Mouse (Mus musculus): ENCODE measurements around the gene Smcr8. TPM values are rescaled to one million over a fixed set of nuclear protein-coding genes. Genes with fewer than 3 reads are reported as not detected.
"Not testable (repeated sequence)": the region's sequence is repeated elsewhere in the genome, so short reads cannot be mapped to it uniquely, and the experiment has no call there.

Smcr8 gene
- polyA plus RNA-seq, 1 experiment from 2014 or later = 9.2 TPM

DNA sequence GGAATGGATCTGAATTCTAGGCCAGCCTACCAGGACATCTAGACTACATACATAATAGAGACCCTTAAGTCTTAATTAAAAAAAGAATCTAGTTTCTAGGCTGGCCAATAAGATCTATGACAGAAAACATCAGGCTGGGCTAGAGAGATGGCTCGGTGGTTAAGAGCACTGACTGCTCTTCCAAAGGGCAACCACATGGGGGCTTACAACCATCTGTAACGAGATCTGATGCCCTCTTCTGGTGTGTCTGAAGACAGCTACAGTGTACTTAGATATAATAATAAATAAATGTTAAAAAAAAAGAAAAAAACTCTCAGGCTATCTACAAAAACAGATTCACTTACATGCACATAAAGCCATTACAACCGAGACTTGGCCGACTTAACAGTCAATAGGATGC lies 22.7 kb downstream of the Smcr8 start:
- Histone ChIP-seq H3K36me3 (ENCODE audit: control insufficient read depth, insufficient read depth, low read length) (peaks cover 4% of the 10 kb centered on the region; the same call in 1 of the 2 replicates), H3K4me2 (no peak overlapping the region), H3K4me1 (ENCODE audit: control insufficient read depth, insufficient read depth, low read length) (no peaks in the 10 kb centered on the region), H3K9ac (ENCODE audit: low read length) (no peak overlapping the region), H3K4me3 (ENCODE audit: low read depth, low read length) (no peak overlapping the region), H3K27me3 (ENCODE audit: control insufficient read depth, insufficient read depth, low read length) (no peaks in the 10 kb centered on the region), H3K27ac (ENCODE audit: low read depth, low read length) (no peak overlapping the region), H3K9me3 (ENCODE audit: control insufficient read depth, low read length) (no peaks in the 10 kb centered on the region)
- ATAC-seq (ENCODE audit: low FRiP score) = no peak
- no peak for DNase-seq (ENCODE audit: low spot score, missing footprints)
- WGBS = 86% methylated on average over 4 of the region's 4 CpGs

DNA sequence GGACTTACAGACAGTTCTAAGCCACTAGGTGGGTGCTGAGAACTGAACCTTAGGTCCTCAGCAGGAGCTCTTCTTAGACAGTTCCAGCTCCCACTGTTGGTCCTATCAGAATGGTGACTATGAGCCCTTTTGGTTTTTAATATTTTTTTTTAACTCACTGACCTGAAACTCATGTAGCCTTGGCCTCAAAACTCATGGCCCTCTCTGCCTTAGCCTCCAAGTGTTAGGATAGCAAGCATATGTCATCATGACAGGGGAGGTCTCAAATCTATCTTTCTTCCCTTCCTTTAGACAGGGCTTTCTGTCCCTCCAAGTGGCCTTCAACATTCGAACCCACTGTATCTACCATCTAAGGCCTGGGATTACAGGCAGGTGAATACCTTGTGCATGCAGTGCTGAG lies 23.6 kb downstream of the Smcr8 start:
- 92% methylated on average over 1 of the region's 1 CpGs for WGBS
- H3K9ac ChIP-seq (ENCODE audit: low read length) = no peak overlapping the region
- no peaks in the 10 kb centered on the region for H3K27me3 ChIP-seq (ENCODE audit: control insufficient read depth, insufficient read depth, low read length)
- peaks cover 4% of the 10 kb centered on the region; the same call in 1 of the 2 replicates for H3K36me3 ChIP-seq (ENCODE audit: control insufficient read depth, insufficient read depth, low read length)
- H3K4me2 ChIP-seq = no peak overlapping the region
- no peak overlapping the region for H3K4me3 ChIP-seq (ENCODE audit: low read depth, low read length)
- H3K4me1 ChIP-seq (ENCODE audit: control insufficient read depth, insufficient read depth, low read length) = no peaks in the 10 kb centered on the region
- DNase-seq (ENCODE audit: low spot score, missing footprints) (no peak), ATAC-seq (ENCODE audit: low FRiP score) (no peak)
- H3K27ac ChIP-seq (ENCODE audit: low read depth, low read length) = no peak overlapping the region
- H3K9me3 ChIP-seq (ENCODE audit: control insufficient read depth, low read length) = no peaks in the 10 kb centered on the region

DNA sequence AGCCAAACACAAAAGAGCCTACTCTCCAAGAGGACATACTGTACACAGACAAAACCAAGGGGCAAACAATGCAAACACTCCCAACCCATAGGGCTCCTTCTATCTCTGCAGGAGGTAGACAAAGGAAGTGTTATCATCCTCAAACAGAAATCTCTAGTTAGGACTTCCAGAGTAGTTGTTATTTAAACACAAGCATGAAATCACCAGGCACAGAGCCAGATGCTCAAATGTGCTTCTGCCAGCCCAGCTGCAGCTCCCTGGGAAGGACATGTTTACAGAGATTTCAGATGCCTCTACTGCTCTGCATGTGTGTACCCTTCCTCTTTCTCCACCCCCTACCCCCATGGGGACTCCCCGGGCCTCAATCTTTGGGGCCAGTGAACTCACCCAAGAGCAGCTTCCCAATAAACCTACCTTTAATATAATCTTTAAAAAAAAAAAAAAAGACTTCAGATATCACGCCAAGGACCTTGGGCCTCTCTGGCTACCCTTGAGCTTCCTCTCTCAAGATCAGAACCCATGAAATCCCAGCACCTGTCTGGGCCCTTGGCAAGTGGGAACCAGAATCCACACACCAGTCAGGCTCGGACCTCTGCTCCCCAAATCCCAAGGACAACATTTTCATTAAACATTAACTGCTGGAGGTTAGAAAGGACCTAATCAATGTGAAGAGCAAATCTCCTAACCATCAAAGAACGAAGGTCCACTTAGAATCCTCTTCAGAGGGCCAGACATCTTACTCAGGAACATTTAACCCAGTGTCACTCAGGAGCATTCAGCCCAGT lies 31.2 kb downstream of the Smcr8 start:
- H3K9ac ChIP-seq (ENCODE audit: low read length) = no peak overlapping the region
- no peak overlapping the region for H3K4me3 ChIP-seq (ENCODE audit: low read depth, low read length)
- H3K4me2 ChIP-seq = no peak overlapping the region
- H3K4me1 ChIP-seq (ENCODE audit: control insufficient read depth, insufficient read depth, low read length) = peaks cover 8% of the 10 kb centered on the region; the same call in 1 of the 2 replicates
- no peaks in the 10 kb centered on the region for H3K36me3 ChIP-seq (ENCODE audit: control insufficient read depth, insufficient read depth, low read length)
- H3K27me3 ChIP-seq (ENCODE audit: control insufficient read depth, insufficient read depth, low read length) = no peaks in the 10 kb centered on the region
- no peak for ATAC-seq (ENCODE audit: low FRiP score)
- H3K9me3 ChIP-seq (ENCODE audit: control insufficient read depth, low read length) = no peaks in the 10 kb centered on the region
- 82% methylated on average over 4 of the region's 4 CpGs for WGBS
- no peak for DNase-seq (ENCODE audit: low spot score, missing footprints)
- no peak overlapping the region for H3K27ac ChIP-seq (ENCODE audit: low read depth, low read length)

DNA sequence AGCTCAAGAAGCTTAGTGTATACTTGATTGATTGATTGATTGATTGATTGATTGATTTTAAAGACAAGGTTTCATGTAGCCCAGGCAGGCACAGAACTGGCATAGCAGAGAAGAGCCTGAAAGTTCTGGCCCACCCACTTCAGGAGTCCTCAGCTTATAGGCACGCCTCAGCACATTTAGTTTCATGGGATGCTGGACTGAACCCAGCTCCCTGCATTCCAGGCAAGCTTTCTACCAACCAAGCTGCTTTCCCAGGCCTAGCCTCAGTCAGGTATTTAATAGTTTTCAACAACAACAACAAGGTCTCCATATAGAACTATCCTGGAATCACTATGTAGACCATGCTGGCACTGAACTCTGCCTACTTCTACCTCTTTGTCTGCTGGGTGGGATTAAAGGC lies 32.2 kb downstream of the Smcr8 start:
- peak overlapping the region; percentile 65 for H3K4me2 ChIP-seq
- H3K9me3 ChIP-seq (ENCODE audit: control insufficient read depth, low read length) = no peaks in the 10 kb centered on the region
- DNase-seq (ENCODE audit: low spot score, missing footprints) (no peak), ATAC-seq (ENCODE audit: low FRiP score) (no peak)
- no peaks in the 10 kb centered on the region for H3K27me3 ChIP-seq (ENCODE audit: control insufficient read depth, insufficient read depth, low read length)
- H3K4me3 ChIP-seq (ENCODE audit: low read depth, low read length) = peak overlapping the region; percentile 40; the same call in 1 of the 2 replicates
- H3K27ac ChIP-seq (ENCODE audit: low read depth, low read length) = no peak overlapping the region
- H3K9ac ChIP-seq (ENCODE audit: low read length) = no peak overlapping the region
- no peaks in the 10 kb centered on the region for H3K36me3 ChIP-seq (ENCODE audit: control insufficient read depth, insufficient read depth, low read length)
- peaks cover 8% of the 10 kb centered on the region; the same call in 1 of the 2 replicates for H3K4me1 ChIP-seq (ENCODE audit: control insufficient read depth, insufficient read depth, low read length)
- 71% methylated on average over 1 of the region's 1 CpGs for WGBS

DNA sequence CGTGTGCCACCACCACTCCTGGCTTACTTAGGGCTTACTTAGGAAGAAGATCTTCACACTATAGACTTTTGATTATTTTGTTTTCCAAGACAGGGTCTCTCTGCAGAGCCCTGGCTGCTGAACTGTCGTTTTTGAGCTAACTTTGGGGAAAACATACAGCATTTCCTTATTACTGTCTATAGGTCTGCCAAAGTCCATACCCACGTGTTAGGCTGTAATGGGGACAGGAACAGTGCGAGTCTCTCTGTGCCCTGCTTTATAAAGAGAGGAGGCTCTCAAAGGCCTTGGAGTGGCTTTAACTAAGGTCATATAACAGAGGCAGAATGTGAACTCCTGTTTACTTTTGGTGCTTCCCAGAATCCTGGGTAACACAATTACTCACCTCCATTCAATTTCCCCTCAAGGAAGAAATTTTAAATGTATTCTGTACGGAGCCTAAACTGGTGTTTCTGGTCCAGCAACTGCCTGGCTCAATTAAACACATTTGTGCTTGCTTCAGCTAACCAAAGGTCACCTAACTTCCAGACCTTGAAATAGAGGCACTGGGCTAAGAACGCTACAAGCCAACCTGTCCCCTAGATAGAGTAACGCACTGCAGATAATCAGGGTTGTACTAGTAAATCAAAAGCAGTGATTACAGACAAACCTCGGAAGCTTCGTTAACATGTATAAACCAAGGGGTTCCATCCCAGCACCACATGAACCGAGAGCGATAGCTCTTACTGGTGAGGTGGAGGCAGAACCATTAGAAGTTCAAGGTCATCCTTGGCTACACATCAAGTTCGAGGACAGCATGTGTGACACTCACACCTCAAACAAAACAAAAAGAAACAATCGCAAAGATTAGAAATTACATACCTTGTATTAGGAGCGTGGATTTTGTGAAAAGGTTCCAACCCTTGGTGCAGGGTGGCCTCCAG lies 33.0 kb downstream of the Smcr8 start:
- ATAC-seq (ENCODE audit: low FRiP score) (no peak; the same call in 1 of the 2 replicates), DNase-seq (ENCODE audit: low spot score, missing footprints) (peak; percentile 84)
- no peak overlapping the region for H3K27ac ChIP-seq (ENCODE audit: low read depth, low read length)
- H3K9me3 ChIP-seq (ENCODE audit: control insufficient read depth, low read length) = no peaks in the 10 kb centered on the region
- whole genome bisulfite sequencing = 21% methylated on average over 14 of the region's 14 CpGs
- no peaks in the 10 kb centered on the region for H3K27me3 ChIP-seq (ENCODE audit: control insufficient read depth, insufficient read depth, low read length)
- H3K4me2 ChIP-seq = peak overlapping the region; percentile 65
- peak overlapping the region; percentile 40 for H3K4me3 ChIP-seq (ENCODE audit: low read depth, low read length)
- H3K4me1 ChIP-seq (ENCODE audit: control insufficient read depth, insufficient read depth, low read length) = peaks cover 8% of the 10 kb centered on the region; the same call in 1 of the 2 replicates
- no peaks in the 10 kb centered on the region for H3K36me3 ChIP-seq (ENCODE audit: control insufficient read depth, insufficient read depth, low read length)
- peak overlapping the region; percentile 58; the same call in 1 of the 2 replicates for H3K9ac ChIP-seq (ENCODE audit: low read length)

GRCm38 (mm10) chr11:60811054-60811460 lies 33.7 kb downstream of the Smcr8 start:
- Histone ChIP-seq H3K27me3 (ENCODE audit: control insufficient read depth, insufficient read depth, low read length) (no peaks in the 10 kb centered on the region), H3K4me2 (peak overlapping the region; percentile 65), H3K36me3 (ENCODE audit: control insufficient read depth, insufficient read depth, low read length) (no peaks in the 10 kb centered on the region), H3K4me3 (ENCODE audit: low read depth, low read length) (peak overlapping the region; percentile 40), H3K9me3 (ENCODE audit: control insufficient read depth, low read length) (no peaks in the 10 kb centered on the region), H3K4me1 (ENCODE audit: control insufficient read depth, insufficient read depth, low read length) (peaks cover 8% of the 10 kb centered on the region; the same call in 1 of the 2 replicates), H3K27ac (ENCODE audit: low read depth, low read length) (no peak overlapping the region), H3K9ac (ENCODE audit: low read length) (peak overlapping the region; percentile 58; the same call in 1 of the 2 replicates)
- DNase-seq (ENCODE audit: low spot score, missing footprints) = peak; percentile 97
- ATAC-seq (ENCODE audit: low FRiP score) = peak; percentile 99
- WGBS = 0% methylated on average over 29 of the region's 29 CpGs

- not testable (repeated sequence) for ATAC-seq (ENCODE audit: low FRiP score); H3K27ac ChIP-seq (ENCODE audit: low read depth, low read length)
- WGBS = 34% methylated on average over 6 of the region's 6 CpGs
These were observed 34.3 kb downstream of the Smcr8 start, which contains the start of gene Shmt1 for GRCm38 (mm10) chr11:60811618-60812017. Shmt1 (minus strand) TSS chr11:60811718.

GRCm38 (mm10) chr11:60816398-60816797 lies 39.1 kb downstream of the Smcr8 start:
- Histone ChIP-seq H3K36me3 (ENCODE audit: control insufficient read depth, insufficient read depth, low read length) (no peaks in the 10 kb centered on the region), H3K4me2 (no peak overlapping the region), H3K27me3 (ENCODE audit: control insufficient read depth, insufficient read depth, low read length) (no peaks in the 10 kb centered on the region), H3K9ac (ENCODE audit: low read length) (no peak overlapping the region), H3K27ac (ENCODE audit: low read depth, low read length) (no peak overlapping the region), H3K4me3 (ENCODE audit: low read depth, low read length) (no peak overlapping the region), H3K9me3 (ENCODE audit: control insufficient read depth, low read length) (no peaks in the 10 kb centered on the region), H3K4me1 (ENCODE audit: control insufficient read depth, insufficient read depth, low read length) (no peaks in the 10 kb centered on the region)
- ATAC-seq (ENCODE audit: low FRiP score) = no peak
- no peak for DNase-seq (ENCODE audit: low spot score, missing footprints)
- WGBS = 68% methylated on average over 5 of the region's 5 CpGs

More at GRCm38 (mm10) chr11:60811618-60812017, 34.3 kb downstream of the Smcr8 start, which contains the start of gene Shmt1:
- H3K27me3 ChIP-seq (ENCODE audit: control insufficient read depth, insufficient read depth, low read length); H3K4me1 ChIP-seq (ENCODE audit: control insufficient read depth, insufficient read depth, low read length); DNase-seq (ENCODE audit: low spot score, missing footprints); H3K36me3 ChIP-seq (ENCODE audit: control insufficient read depth, insufficient read depth, low read length); H3K9me3 ChIP-seq (ENCODE audit: control insufficient read depth, low read length): not testable (repeated sequence)
- Histone ChIP-seq H3K4me3 (ENCODE audit: low read depth, low read length) (peak within 1 kb of the TSS; percentile 40), H3K9ac (ENCODE audit: low read length) (peak within 1 kb of the TSS; percentile 58; the same call in 1 of the 2 replicates), H3K4me2 (peak within 1 kb of the TSS; percentile 65)
